Mouse (Mus musculus) WW6 (cell line): ENCODE results near the gene Slc25a33.
"Not testable (repeated sequence)": the region's sequence is repeated elsewhere in the genome, so short reads cannot be mapped to it uniquely, and the experiment has no call there.

Experiments
- DNase-seq: peaks from one replicate; pipeline ENCODE4 v3.0.0-alpha.2; 2013; ENCODE audit warnings: low read depth, low spot score

Slc25a33 gene

GRCm38 (mm10) chr4:149774094-149774470 lies at the start of gene Slc25a33:
Slc25a33 (minus strand) TSS chr4:149774277.
- peak; percentile 75 for DNase-seq

DNA sequence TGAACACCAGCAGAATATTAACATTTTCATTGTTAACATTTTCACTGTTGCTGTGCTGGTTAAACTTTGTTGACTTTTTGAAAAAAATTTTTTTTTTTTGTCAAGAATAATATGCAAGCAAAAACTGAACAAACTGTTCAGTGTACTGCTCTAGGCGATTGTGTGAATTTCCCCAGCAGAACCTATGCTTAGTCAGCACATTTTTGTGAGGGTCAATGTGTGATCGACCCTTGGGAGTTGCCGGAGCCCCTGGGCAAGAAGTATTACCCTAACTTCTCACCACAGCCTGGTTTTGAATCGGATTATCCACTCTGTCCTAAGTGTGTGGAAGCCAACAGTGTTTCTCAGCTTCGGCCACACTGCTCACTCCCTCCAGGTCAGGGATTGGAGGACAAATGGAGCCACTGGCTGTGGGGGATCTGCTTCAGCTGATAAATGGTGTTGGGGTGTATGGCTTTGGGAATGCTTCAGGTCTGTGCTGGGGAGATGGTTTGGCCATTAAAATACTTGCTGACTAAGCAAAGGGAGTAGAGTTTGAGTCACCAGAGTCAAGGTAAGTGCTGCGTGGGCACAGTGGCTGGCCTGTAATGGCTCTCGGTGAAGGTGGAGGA lies 48.6 kb upstream of the Slc25a33 start:
- DNase-seq: no peak

DNA sequence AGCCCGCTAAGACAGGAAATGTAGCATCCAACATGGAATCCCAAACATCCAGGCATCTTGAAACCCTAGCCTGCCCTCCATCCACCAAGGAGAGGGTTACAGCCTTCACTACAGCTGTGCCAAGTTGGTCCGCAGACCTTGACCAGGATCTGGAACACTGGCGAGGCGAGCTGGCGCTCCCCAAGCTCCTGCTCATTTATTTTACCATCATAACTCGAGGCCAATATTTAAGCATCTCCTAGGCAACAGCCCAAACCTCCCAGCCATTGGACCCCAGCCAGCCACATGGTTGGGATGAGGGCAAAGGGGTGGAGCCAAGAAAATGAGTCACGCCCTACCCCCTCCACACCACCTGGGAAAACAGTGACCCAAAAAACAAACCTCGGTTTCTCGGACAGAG lies 48.0 kb upstream of the Slc25a33 start:
- no peak for DNase-seq

DNA sequence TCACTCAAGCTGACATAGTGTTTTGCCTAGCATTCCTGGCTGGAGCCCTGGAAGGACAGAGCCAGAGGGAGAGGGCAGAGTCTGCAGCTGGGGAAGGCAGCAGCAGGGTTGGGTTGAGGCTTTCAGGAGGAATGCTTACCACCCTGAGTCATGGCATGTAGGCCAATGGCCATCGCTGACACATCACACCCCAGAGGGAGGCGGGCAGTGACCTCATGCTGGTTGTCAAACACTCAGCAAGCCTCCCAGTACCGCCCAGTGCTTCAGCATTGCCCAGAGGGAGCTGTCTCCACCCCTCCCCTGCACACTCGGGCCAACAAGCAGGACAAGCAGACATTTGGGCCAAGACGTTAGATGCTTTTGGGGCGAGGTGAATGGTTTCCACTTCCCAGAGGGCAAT lies 46.5 kb upstream of the Slc25a33 start:
- no peak for DNase-seq

DNA sequence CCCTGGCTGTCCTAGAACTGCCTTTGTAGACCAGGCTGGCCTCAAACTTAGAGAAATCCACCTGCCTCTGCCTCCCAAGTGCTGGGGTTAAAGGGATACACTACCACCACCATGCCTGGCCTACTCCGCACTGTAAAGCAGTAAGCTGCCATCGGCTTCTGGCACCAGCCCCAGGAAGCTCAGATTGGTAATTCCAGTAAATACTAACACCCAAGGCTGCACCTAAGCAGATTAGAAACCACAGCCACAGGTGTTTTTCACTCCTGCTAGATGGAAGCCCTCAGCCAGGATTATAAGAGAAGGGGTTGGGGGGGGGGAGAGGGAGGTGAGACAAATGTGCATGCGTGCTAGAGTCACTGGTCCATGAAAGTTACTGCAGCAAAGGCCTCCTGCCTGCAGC lies 45.1 kb upstream of the Slc25a33 start:
- DNase-seq: no peak

- DNase-seq: no peak
Measured at GRCm38 (mm10) chr4:149816598-149816997, 42.5 kb upstream of the Slc25a33 start.

GRCm38 (mm10) chr4:149815586-149815985 lies 41.5 kb upstream of the Slc25a33 start:
- DNase-seq: no peak

- DNase-seq: no peak
Measured at GRCm38 (mm10) chr4:149813409-149814184, 39.5 kb upstream of the Slc25a33 start.

DNA sequence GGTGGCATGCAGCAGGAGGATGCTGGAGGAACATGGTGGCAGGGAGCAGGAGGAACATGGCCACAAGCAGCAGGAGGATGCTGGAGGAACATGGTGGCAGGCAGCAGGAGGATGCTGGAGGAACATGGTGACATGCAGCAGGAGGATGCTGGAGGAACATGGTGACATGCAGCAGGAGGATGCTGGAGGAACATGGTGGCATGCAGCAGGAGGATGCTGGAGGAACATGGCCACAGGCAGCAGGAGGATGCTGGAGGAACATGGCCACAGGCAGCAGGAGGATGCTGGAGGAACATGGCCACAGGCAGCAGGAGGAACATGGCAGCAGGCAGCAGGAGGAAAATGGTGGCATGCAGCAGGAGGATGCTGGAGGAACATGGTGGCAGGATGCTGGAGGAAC lies 36.3 kb upstream of the Slc25a33 start:
- not testable (repeated sequence) for DNase-seq

GRCm38 (mm10) chr4:149808584-149809227 lies 34.6 kb upstream of the Slc25a33 start:
- DNase-seq: no peak

GRCm38 (mm10) chr4:149808060-149808567 lies 34.0 kb upstream of the Slc25a33 start:
- DNase-seq: no peak

DNA sequence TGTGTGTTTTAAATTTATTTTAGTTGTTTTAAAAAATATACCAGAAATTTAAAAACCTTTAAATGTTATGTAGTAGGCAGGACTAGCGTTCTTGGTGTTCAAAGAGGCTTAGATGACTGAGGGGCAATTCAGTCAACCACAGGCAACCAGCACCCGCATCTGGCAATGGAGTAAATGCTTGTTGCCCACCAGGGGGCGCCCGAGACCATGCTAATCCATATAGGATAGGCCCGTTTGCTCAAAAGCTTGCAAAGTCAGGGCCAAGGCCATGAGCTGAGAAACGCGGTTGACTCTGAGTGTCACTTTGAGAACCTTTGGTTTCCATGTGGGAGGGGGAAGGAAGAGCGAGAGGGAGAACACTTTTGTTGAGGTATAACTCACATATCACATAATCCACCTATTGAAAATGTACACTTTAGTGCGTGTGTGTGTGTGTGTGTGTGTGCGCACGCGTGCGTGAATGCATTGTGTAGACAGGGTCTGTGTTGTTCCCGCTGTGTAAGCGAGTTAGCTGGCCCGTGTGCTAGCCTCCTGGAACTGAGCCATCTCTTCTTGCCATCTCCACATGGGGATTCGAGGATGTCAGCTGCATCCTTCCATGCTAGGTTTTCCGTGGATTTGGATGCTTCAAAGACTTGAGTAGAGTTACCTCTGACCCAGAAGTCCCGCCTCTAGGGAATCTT lies 32.8 kb upstream of the Slc25a33 start:
- peak; percentile 74 for DNase-seq

DNA sequence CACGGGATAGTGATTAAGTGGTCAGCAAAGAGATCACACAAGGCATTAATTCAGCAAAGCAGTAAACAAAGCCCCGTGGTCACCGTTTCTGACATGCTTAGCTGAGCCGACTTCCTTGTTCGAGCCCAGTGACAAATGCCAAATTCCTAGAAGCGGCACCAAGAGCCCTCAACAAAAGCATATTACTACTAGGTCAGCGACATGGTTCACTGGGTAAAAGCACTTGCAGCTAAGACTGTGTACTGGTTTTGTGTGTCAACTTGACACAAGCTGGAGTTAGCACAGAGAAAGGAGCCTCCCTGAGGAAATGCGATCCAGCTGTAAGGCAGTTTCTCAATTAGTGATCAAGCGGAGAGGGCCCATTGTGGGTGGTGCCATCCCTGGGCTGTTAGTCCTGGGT lies 28.2 kb upstream of the Slc25a33 start:
- no peak for DNase-seq

- DNase-seq: no peak
Measured at GRCm38 (mm10) chr4:149800576-149800975, 26.5 kb upstream of the Slc25a33 start.

DNA sequence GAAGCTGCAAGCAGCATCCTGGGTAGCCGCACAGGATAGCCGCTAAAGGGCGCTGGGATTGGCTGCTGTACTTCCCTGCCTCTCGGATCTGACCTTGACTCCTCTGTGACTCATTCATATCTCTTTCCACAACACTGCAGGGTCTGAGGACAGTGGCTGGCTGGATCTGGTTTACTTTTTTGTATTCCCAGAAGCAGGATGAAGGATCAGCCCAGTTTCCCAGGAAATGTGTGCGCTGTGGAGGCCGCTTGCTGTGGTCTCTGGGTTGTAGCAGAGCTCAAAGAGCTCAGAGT lies 26.0 kb upstream of the Slc25a33 start:
- DNase-seq: no peak

DNA sequence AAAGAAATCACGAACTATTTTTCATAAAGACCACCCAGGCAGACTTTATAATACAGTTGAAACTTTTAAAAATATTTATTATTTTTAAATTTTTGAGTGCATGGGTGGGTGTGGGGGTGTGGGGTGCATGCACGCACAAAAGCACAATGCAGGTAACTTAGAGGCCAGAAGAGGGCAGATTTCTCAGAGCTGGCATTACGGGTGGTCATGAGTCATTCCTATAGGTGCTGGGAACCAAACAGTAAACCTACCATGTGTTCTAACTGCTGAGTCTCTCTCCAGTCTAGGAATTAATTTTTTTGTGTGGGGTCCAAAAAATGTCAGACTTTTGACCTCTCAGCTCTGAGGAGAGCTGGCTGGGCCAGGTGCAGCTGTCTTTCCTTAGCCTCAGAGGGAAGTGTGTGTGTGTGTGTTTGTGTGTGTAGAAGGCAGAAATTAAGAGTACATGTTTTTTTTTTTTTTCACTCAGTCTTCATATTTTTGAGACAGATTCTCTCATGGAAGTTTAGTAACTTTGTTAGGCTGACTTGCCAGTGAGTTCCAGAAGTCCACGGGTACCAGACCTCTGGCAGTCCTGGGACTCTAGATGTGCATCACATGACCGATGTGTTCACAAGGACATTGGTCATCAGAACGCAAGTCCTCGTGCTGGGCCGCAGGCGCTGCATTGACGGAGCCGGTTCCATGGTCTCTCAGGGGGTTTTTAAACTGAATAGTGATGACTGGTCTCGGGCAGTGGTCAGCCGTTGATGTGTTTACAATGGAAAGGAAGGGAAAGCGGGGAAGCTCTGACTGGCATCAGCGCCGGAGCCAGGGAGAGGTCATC lies 25.5 kb upstream of the Slc25a33 start:
- no peak for DNase-seq

GRCm38 (mm10) chr4:149798684-149799309 lies 24.7 kb upstream of the Slc25a33 start:
- DNase-seq: no peak

DNA sequence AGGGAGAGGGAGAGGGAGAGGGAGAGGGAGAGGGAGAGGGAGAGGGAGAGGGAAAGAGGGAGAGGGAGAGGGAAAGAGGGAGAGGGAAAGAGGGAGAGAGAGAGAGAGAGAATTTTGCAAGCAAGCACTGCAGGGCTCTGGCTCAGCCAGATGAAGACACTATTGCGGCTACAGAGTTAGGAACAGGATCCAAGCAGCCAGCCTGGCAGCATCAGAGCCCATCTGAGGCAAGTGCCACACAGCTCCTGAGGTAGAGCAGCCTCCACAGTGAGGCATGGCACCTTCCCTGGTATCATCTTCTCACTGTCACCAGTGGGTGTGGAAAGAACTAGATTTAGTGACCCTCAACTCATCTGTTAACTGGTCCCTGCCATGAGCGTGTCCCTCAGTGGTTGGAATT lies 24.0 kb upstream of the Slc25a33 start:
- DNase-seq: no peak

- DNase-seq: no peak
Measured at GRCm38 (mm10) chr4:149797220-149797610, 23.1 kb upstream of the Slc25a33 start.

DNA sequence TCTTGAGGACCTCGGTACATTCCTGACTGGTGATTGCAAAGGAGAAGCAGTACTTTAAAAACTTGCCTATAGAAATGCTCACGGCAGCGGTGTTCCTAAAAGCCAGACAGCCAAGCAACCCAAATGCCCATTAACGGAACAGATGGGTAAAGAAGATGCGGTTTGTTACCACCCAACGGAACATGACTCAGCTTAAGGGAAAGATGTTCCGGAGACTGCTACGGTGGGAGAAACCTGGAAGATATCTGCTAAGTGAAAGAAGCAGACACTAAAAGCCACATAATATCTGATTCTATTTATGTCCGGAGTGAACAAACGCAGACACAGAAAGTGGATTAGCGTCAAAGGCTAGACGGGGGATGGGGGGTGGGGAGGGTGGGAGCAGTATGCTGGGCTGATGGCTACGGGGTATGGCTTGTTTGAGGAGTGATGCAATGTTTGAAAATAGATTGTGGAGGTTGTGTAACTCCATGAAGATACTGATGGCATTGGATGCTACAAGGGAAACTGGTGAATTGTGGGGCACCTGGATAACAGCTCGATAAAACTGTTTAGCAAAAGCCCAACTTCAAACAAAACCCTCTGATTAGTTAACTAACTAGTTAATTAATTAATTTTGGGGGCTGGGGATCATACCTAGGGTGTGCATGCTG lies 22.6 kb upstream of the Slc25a33 start:
- no peak for DNase-seq
